Mouse (Mus musculus) lung, embryonic 14.5 days (tissue): ENCODE results near the gene Cstad. TPM values are rescaled to one million over a fixed set of nuclear protein-coding genes. Genes with fewer than 3 reads are reported as not detected.

ENCODE experiments used
- ATAC-seq: fragments of 200-750 bp; cut with Nextera tagmentation; 2 replicates; pipeline ENCODE4 v1.8.0; 2017; ENCODE audit warnings: mild to moderate bottlenecking, moderate TSS enrichment, moderate library complexity; ENCODE audit not compliant: insufficient read depth
- DNase-seq: peaks from one replicate; pipeline ENCODE4 v3.0.0-alpha.2; 2015
- H3K27ac ChIP-seq: fragments of 300-500 bp; sonication (generic); 2 replicates; pipeline ENCODE4 v1.5.1; 2014; ENCODE audit warnings: low read depth, mild to moderate bottlenecking, moderate library complexity
- H3K27me3 ChIP-seq: fragments of 300-500 bp; sonication (generic); 2 replicates; pipeline ENCODE4 v1.6.1; 2014; ENCODE audit warnings: low read length, control low read depth; ENCODE audit not compliant: insufficient read depth
- H3K36me3 ChIP-seq: fragments of 300-500 bp; sonication (generic); 2 replicates; pipeline ENCODE4 v1.6.1; 2014; ENCODE audit warnings: control low read depth; ENCODE audit not compliant: insufficient read depth
- H3K4me1 ChIP-seq: fragments of 300-500 bp; sonication (generic); 2 replicates; pipeline ENCODE4 v1.6.1; 2014; ENCODE audit warnings: antibody characterized with exemption, control low read depth; ENCODE audit not compliant: insufficient read depth
- H3K4me2 ChIP-seq: fragments of 300-500 bp; sonication (generic); 2 replicates; pipeline ENCODE4 v1.6.1; 2014; ENCODE audit warnings: mild to moderate bottlenecking
- H3K4me3 ChIP-seq: fragments of 300-500 bp; sonication (generic); 2 replicates; pipeline ENCODE4 v1.5.1; 2014; ENCODE audit warnings: low read depth, low read length
- H3K9ac ChIP-seq: fragments of 300-500 bp; sonication (generic); 2 replicates; pipeline ENCODE4 v1.6.1; 2014
- H3K9me3 ChIP-seq: fragments of 300-500 bp; sonication (generic); 2 replicates; pipeline ENCODE4 v1.6.1; 2016; ENCODE audit warnings: low read depth, low read length, control low read depth
- CTCF ChIP-seq: IDR thresholded peaks from 2 replicates; pipeline ENCODE4 v1.5.1; 2016; ENCODE audit warnings: antibody characterized with exemption, low read depth
- WGBS: fragments of 180-500 bp; shearing (Covaris S2); extraction: QIAGEN DNeasy Blood & Tissue Kit; methylation state at CpG from one replicate; pipeline ENCODE4 v1.1.7; 2014; 5-methylcytosine and 5-hydroxymethylcytosine counted together
- polyA plus RNA-seq: library from polyadenylated mRNA; unstranded; fragments of >200 nt; fragmentation: Nextera tagmentation; extraction: Ambion mirVana; gene quantifications from 2 replicates; pipeline ENCODE4 v1.2.1, GENCODE M21; 2014

The Cstad gene
- polyA plus RNA-seq, 1 experiment from 2014 or later: 1.5 TPM

- H3K27me3 ChIP-seq: no peaks in the 10 kb centered on the region
- DNase-seq (no peak), ATAC-seq (no peak)
- no peak overlapping the region for H3K4me2 ChIP-seq
- H3K9ac ChIP-seq: no peak overlapping the region
- H3K9me3 ChIP-seq: no peaks in the 10 kb centered on the region
- no peak for TF ChIP-seq CTCF
- WGBS: 87% methylated on average over 9 of the region's 9 CpGs
- H3K4me1 ChIP-seq: peaks cover 42% of the 10 kb centered on the region
- H3K27ac ChIP-seq: 0 out of 2 replicates have a peak overlapping the region, but pooled peaks have one; percentile 50
- H3K4me3 ChIP-seq: no peak overlapping the region
- no peaks in the 10 kb centered on the region for H3K36me3 ChIP-seq
Measured at GRCm38 (mm10) chr2:30654158-30654557, 59.3 kb downstream of the Cstad start.

DNA sequence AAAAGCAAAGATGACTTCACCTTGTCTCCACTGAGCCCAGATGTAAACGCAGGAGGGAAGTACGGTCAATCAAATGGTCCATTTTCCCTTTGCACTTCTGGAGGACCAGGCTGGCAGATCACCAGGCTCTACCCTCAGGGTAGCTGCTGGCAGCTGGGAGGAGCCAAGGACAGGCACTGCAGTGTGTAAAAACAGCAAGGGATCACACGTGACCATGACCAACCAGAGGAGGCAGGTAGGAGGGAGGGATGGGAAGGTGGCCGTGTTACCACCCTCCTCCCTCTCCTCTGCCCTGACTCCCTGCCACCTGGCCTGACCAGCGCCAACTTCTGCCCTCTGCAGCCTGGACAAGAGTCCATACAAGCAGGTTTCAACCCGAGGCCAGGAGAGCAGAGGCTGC lies 59.7 kb downstream of the Cstad start:
- Histone ChIP-seq H3K4me3 (no peak overlapping the region), H3K4me2 (no peak overlapping the region), H3K36me3 (no peaks in the 10 kb centered on the region), H3K9me3 (no peaks in the 10 kb centered on the region), H3K27ac (no peak overlapping the region), H3K4me1 (peaks cover 45% of the 10 kb centered on the region), H3K9ac (no peak overlapping the region), H3K27me3 (no peaks in the 10 kb centered on the region)
- WGBS: 82% methylated on average over 6 of the region's 6 CpGs
- no peak for ATAC-seq
- no peak for DNase-seq
- no peak for TF ChIP-seq CTCF

DNA sequence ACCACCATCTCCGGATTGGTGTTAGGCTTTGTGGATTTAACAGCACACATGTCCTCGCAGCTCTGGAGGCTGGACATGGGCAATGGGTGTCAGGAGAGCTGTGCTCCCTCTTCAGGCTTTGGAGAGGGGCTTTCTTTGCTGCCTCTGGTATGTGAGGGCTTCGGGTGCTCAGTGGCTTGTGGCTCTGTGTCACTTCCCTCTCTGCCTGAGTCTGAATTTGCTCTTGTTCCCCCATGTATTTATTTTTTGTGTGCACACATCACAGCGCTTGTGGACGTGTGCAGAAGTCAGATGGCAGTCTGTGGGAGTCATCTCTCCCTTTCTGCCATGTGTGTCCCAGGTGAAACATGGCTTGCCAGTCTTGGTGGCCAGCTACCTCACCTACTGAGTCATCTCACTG lies 60.9 kb downstream of the Cstad start:
- H3K4me2 ChIP-seq: no peak overlapping the region
- H3K36me3 ChIP-seq: no peaks in the 10 kb centered on the region
- 67% methylated on average over 5 of the region's 5 CpGs for WGBS
- H3K27me3 ChIP-seq: no peaks in the 10 kb centered on the region
- DNase-seq (no peak), ATAC-seq (no peak)
- no peak overlapping the region for H3K4me3 ChIP-seq
- TF ChIP-seq CTCF: no peak
- no peaks in the 10 kb centered on the region for H3K9me3 ChIP-seq
- H3K4me1 ChIP-seq: peaks cover 57% of the 10 kb centered on the region
- H3K27ac ChIP-seq: no peak overlapping the region
- H3K9ac ChIP-seq: no peak overlapping the region

- no peaks in the 10 kb centered on the region for H3K36me3 ChIP-seq
- no peaks in the 10 kb centered on the region for H3K27me3 ChIP-seq
- H3K9ac ChIP-seq: peak overlapping the region; percentile 18; the same call in 1 of the 2 replicates
- no peaks in the 10 kb centered on the region for H3K9me3 ChIP-seq
- TF ChIP-seq CTCF: no peak
- H3K4me3 ChIP-seq: no peak overlapping the region
- no peak for DNase-seq
- no peak overlapping the region for H3K4me2 ChIP-seq
- no peak for ATAC-seq
- H3K27ac ChIP-seq: peak overlapping the region; percentile 100
- peaks cover 52% of the 10 kb centered on the region for H3K4me1 ChIP-seq
- 42% methylated on average over 13 of the region's 13 CpGs for WGBS
Measured at GRCm38 (mm10) chr2:30656711-30657555, 62.1 kb downstream of the Cstad start.

DNA sequence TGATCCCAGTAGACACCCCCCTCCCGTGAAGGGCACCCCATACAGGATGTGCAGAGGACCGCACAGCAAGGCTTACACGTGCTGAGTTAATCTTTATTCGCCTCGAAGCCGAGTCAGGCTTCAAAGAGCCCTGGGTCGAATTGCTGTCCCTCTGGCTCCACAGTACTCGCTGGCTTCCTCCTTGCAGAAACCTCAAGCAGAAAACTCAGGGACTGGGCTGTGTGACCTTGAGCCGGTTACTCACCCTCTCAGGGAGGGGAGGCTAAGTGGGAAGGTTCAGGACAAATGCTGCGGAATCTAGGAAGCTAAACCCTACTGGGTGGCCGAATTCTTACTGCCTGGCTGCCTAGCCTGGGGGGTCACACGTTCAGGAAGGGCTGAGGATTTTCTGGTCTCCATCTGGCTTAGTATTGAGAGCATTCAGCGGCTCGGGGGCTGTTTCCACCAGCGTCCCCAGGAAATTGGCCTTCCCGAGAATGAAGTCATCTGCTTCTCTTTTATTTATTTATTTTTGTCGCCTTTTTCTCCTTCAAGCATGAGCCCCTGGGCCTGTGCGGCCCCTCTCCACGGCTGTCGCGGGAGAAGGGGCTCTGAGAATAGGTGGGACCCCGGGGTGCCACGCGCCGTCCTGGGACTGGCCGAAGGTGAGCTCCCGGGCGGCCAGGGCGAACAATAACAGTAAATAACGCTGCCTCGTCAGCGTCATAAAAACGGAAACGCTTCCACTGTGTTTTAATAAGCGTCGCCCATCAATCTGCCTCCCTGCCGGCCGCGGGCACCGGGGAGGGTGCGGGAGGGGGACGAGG lies 63.0 kb downstream of the Cstad start:
- DNase-seq (peak; percentile 72), ATAC-seq (peak; percentile 29)
- peak overlapping the region; percentile 75 for H3K4me2 ChIP-seq
- peak overlapping the region; percentile 100 for H3K27ac ChIP-seq
- no peak for TF ChIP-seq CTCF
- no peaks in the 10 kb centered on the region for H3K27me3 ChIP-seq
- peak overlapping the region; percentile 55 for H3K9ac ChIP-seq
- no peaks in the 10 kb centered on the region for H3K36me3 ChIP-seq
- WGBS: 2% methylated on average over 42 of the region's 42 CpGs
- H3K4me1 ChIP-seq: peaks cover 42% of the 10 kb centered on the region
- no peaks in the 10 kb centered on the region for H3K9me3 ChIP-seq
- H3K4me3 ChIP-seq: peak overlapping the region; percentile 34

GRCm38 (mm10) chr2:30658480-30658843 lies 63.6 kb downstream of the Cstad start:
- Histone ChIP-seq H3K4me3 (peak overlapping the region; percentile 34), H3K9ac (peak overlapping the region; percentile 60), H3K9me3 (no peaks in the 10 kb centered on the region), H3K4me1 (peaks cover 39% of the 10 kb centered on the region), H3K36me3 (no peaks in the 10 kb centered on the region), H3K27me3 (no peaks in the 10 kb centered on the region), H3K27ac (peak overlapping the region; percentile 100), H3K4me2 (peak overlapping the region; percentile 75)
- TF ChIP-seq CTCF: no peak
- DNase-seq: peak; percentile 100
- ATAC-seq: peak; percentile 86
- under 1% methylated on average over 42 of the region's 45 CpGs for WGBS

Other genes starting within 250 kb of the Cstad start
- 57.5 and 59.9 TPM in 2 replicates for gene Sh3glb2, start 235.7 kb upstream of the Cstad start, polyA plus RNA-seq
- 19.9 and 24.5 TPM in 2 replicates for gene Miga2, start 230.8 kb upstream of the Cstad start, polyA plus RNA-seq
- 32.6 and 34.2 TPM in 2 replicates for gene Dolpp1, start 202.8 kb upstream of the Cstad start, polyA plus RNA-seq
- 28.0 and 30.3 TPM in 2 replicates for gene Crat, start 179.2 kb upstream of the Cstad start, polyA plus RNA-seq
- 85.7 and 95.5 TPM in 2 replicates for gene Ptpa, start 179.0 kb upstream of the Cstad start, polyA plus RNA-seq
- gene Ier5l, start 120.8 kb upstream of the Cstad start, polyA plus RNA-seq: 4.7 and 4.9 TPM in 2 replicates
- 3.9 and 4.3 TPM in 2 replicates for gene 1700001O22Rik, start 208.6 kb downstream of the Cstad start, polyA plus RNA-seq
- 88.3 and 96.0 TPM in 2 replicates for gene Ntmt1, start 212.8 kb downstream of the Cstad start, polyA plus RNA-seq
- gene Asb6, start 235.3 kb downstream of the Cstad start, polyA plus RNA-seq: 32.1 and 34.5 TPM in 2 replicates
- 15.7 and 15.9 TPM in 2 replicates for gene Prrx2, start 239.9 kb downstream of the Cstad start, polyA plus RNA-seq